Mouse (Mus musculus) kidney, embryonic 15.5 days (tissue): ENCODE measurements around the gene Rapgef4. TPM values are rescaled to one million over a fixed set of nuclear protein-coding genes. Genes with fewer than 3 reads are reported as not detected.
A peak's percentile ranks its signal among the peaks of the same experiment; 100 is the strongest.

Experiments
- ATAC-seq: fragments of 200-750 bp; cut with Nextera tagmentation; replicated peaks from 2 replicates; pipeline ENCODE4 v1.8.0; 2017; ENCODE audit warnings: moderate TSS enrichment; ENCODE audit not compliant: low FRiP score
- H3K27ac ChIP-seq: fragments of 300-500 bp; sonication (generic); 2 replicates; pipeline ENCODE4 v1.5.1; 2015; ENCODE audit warnings: mild to moderate bottlenecking, inconsistent platforms
- H3K27me3 ChIP-seq: fragments of 300-500 bp; sonication (generic); 2 replicates; pipeline ENCODE4 v1.6.1; 2015; ENCODE audit warnings: inconsistent platforms
- H3K36me3 ChIP-seq: fragments of 300-500 bp; sonication (generic); 2 replicates; pipeline ENCODE4 v1.6.1; 2015; ENCODE audit warnings: inconsistent platforms
- H3K4me1 ChIP-seq: fragments of 300-500 bp; sonication (generic); 2 replicates; pipeline ENCODE4 v1.6.1; 2015; ENCODE audit warnings: inconsistent platforms
- H3K4me2 ChIP-seq: fragments of 300-500 bp; sonication (generic); 2 replicates; pipeline ENCODE4 v1.6.1; 2015; ENCODE audit warnings: moderate library complexity, mild to moderate bottlenecking, inconsistent platforms
- H3K4me3 ChIP-seq: fragments of 300-500 bp; sonication (generic); replicated peaks from 2 replicates; pipeline ENCODE4 v1.5.1; 2015; ENCODE audit warnings: mild to moderate bottlenecking, inconsistent platforms
- H3K9ac ChIP-seq: fragments of 300-500 bp; sonication (generic); 2 replicates; pipeline ENCODE4 v1.6.1; 2015; ENCODE audit warnings: mild to moderate bottlenecking, inconsistent platforms
- H3K9me3 ChIP-seq: fragments of 300-500 bp; sonication (generic); replicated peaks from 2 replicates; pipeline ENCODE4 v1.6.1; 2016; ENCODE audit warnings: inconsistent platforms
- WGBS: fragments of 180-500 bp; shearing (Covaris S2); methylation state at CpG from one replicate; pipeline ENCODE4 v1.1.7; 2015; ENCODE audit warnings: mixed read lengths; 5-methylcytosine and 5-hydroxymethylcytosine counted together
- polyA plus RNA-seq: library from polyadenylated mRNA; unstranded; fragments of >200 nt; fragmentation: Nextera tagmentation; extraction: Ambion mirVana; gene quantifications from 2 replicates; pipeline ENCODE4 v1.2.1, GENCODE M21; 2015

Rapgef4 gene
- polyA plus RNA-seq, 1 experiment from 2014 or later = 9.4 TPM

GRCm38 (mm10) chr2:72116103-72116502, 135.1 kb downstream of the Rapgef4 start:
- Histone ChIP-seq H3K27me3 (no peaks in the 10 kb centered on the region), H3K36me3 (no peaks in the 10 kb centered on the region), H3K4me3 (no peak overlapping the region), H3K9me3 (no peaks in the 10 kb centered on the region), H3K27ac (no peak overlapping the region), H3K4me1 (peaks cover 26% of the 10 kb centered on the region), H3K9ac (no peak overlapping the region), H3K4me2 (no peak overlapping the region)
- no peak for ATAC-seq
- WGBS = 57% methylated on average over 7 of the region's 7 CpGs

GRCm38 (mm10) chr2:72116698-72117097, 135.7 kb downstream of the Rapgef4 start:
- H3K4me1 ChIP-seq = peaks cover 26% of the 10 kb centered on the region
- no peak overlapping the region for H3K4me3 ChIP-seq
- no peak for ATAC-seq
- 61% methylated on average over 5 of the region's 5 CpGs for WGBS
- H3K9me3 ChIP-seq = no peaks in the 10 kb centered on the region
- H3K4me2 ChIP-seq = no peak overlapping the region
- H3K27me3 ChIP-seq = no peaks in the 10 kb centered on the region
- no peaks in the 10 kb centered on the region for H3K36me3 ChIP-seq
- H3K9ac ChIP-seq = no peak overlapping the region
- H3K27ac ChIP-seq = peak overlapping the region; percentile 67

GRCm38 (mm10) chr2:72117138-72118011, 136.3 kb downstream of the Rapgef4 start:
- ATAC-seq = 0 out of 2 replicates have a peak, but pooled peaks have one; percentile 43
- no peak overlapping the region for H3K9ac ChIP-seq
- H3K9me3 ChIP-seq = no peaks in the 10 kb centered on the region
- H3K27me3 ChIP-seq = no peaks in the 10 kb centered on the region
- no peak overlapping the region for H3K4me2 ChIP-seq
- no peak overlapping the region for H3K4me3 ChIP-seq
- no peaks in the 10 kb centered on the region for H3K36me3 ChIP-seq
- peak overlapping the region; percentile 67 for H3K27ac ChIP-seq
- WGBS = 36% methylated on average over 15 of the region's 15 CpGs
- peaks cover 26% of the 10 kb centered on the region for H3K4me1 ChIP-seq

- WGBS = 79% methylated on average over 6 of the region's 6 CpGs
- H3K4me2 ChIP-seq = no peak overlapping the region
- ATAC-seq = no peak
- H3K27me3 ChIP-seq = no peaks in the 10 kb centered on the region
- H3K36me3 ChIP-seq = no peaks in the 10 kb centered on the region
- no peak overlapping the region for H3K4me3 ChIP-seq
- peaks cover 14% of the 10 kb centered on the region for H3K4me1 ChIP-seq
- no peak overlapping the region for H3K9ac ChIP-seq
- H3K9me3 ChIP-seq = no peaks in the 10 kb centered on the region
- no peak overlapping the region for H3K27ac ChIP-seq
Observed at GRCm38 (mm10) chr2:72120211-72120610, 139.2 kb downstream of the Rapgef4 start.

- Histone ChIP-seq H3K9ac (no peak overlapping the region), H3K9me3 (no peaks in the 10 kb centered on the region), H3K27ac (no peak overlapping the region), H3K36me3 (no peaks in the 10 kb centered on the region), H3K4me1 (peaks cover 4% of the 10 kb centered on the region), H3K27me3 (no peaks in the 10 kb centered on the region), H3K4me2 (no peak overlapping the region), H3K4me3 (no peak overlapping the region)
- no peak for ATAC-seq
- 72% methylated on average over 14 of the region's 14 CpGs for WGBS
Observed at GRCm38 (mm10) chr2:72122410-72123223, 141.6 kb downstream of the Rapgef4 start.

GRCm38 (mm10) chr2:72123851-72124250, 142.8 kb downstream of the Rapgef4 start:
- Histone ChIP-seq H3K27me3 (no peaks in the 10 kb centered on the region), H3K9ac (no peak overlapping the region), H3K36me3 (no peaks in the 10 kb centered on the region), H3K4me2 (no peak overlapping the region), H3K27ac (no peak overlapping the region), H3K9me3 (no peaks in the 10 kb centered on the region), H3K4me3 (no peak overlapping the region), H3K4me1 (no peaks in the 10 kb centered on the region)
- ATAC-seq = no peak
- WGBS = 66% methylated on average over 5 of the region's 5 CpGs

- Histone ChIP-seq H3K27ac (no peak overlapping the region), H3K4me1 (no peaks in the 10 kb centered on the region), H3K27me3 (no peaks in the 10 kb centered on the region), H3K9ac (no peak overlapping the region), H3K36me3 (no peaks in the 10 kb centered on the region), H3K4me2 (no peak overlapping the region), H3K4me3 (no peak overlapping the region), H3K9me3 (no peaks in the 10 kb centered on the region)
- ATAC-seq = no peak
- WGBS = 64% methylated on average over 3 of the region's 3 CpGs
Observed at GRCm38 (mm10) chr2:72125786-72126185, 144.7 kb downstream of the Rapgef4 start.

- no peaks in the 10 kb centered on the region for H3K4me1 ChIP-seq
- H3K36me3 ChIP-seq = no peaks in the 10 kb centered on the region
- WGBS = 82% methylated on average over 2 of the region's 2 CpGs
- no peak for ATAC-seq
- H3K27me3 ChIP-seq = no peaks in the 10 kb centered on the region
- no peaks in the 10 kb centered on the region for H3K9me3 ChIP-seq
- no peak overlapping the region for H3K4me3 ChIP-seq
- no peak overlapping the region for H3K4me2 ChIP-seq
- no peak overlapping the region for H3K9ac ChIP-seq
- no peak overlapping the region for H3K27ac ChIP-seq
Observed at GRCm38 (mm10) chr2:72126411-72126810, 145.4 kb downstream of the Rapgef4 start.

- WGBS = 87% methylated on average over 8 of the region's 8 CpGs
Observed at GRCm38 (mm10) chr2:72129612-72130311, 148.7 kb downstream of the Rapgef4 start.

GRCm38 (mm10) chr2:72132222-72132621, 151.2 kb downstream of the Rapgef4 start:
- no peaks in the 10 kb centered on the region for H3K27me3 ChIP-seq
- no peak overlapping the region for H3K4me3 ChIP-seq
- ATAC-seq = no peak
- peaks cover 16% of the 10 kb centered on the region; the same call in 1 of the 2 replicates for H3K4me1 ChIP-seq
- WGBS = 84% methylated on average over 3 of the region's 3 CpGs
- no peaks in the 10 kb centered on the region for H3K36me3 ChIP-seq
- H3K4me2 ChIP-seq = no peak overlapping the region
- no peaks in the 10 kb centered on the region for H3K9me3 ChIP-seq
- no peak overlapping the region for H3K9ac ChIP-seq
- no peak overlapping the region for H3K27ac ChIP-seq

More at GRCm38 (mm10) chr2:72129612-72130311, 148.7 kb downstream of the Rapgef4 start:
- Histone ChIP-seq H3K27ac (no peak overlapping the region), H3K9ac (no peak overlapping the region), H3K36me3 (no peaks in the 10 kb centered on the region), H3K4me2 (no peak overlapping the region), H3K4me1 (no peaks in the 10 kb centered on the region), H3K4me3 (no peak overlapping the region), H3K27me3 (no peaks in the 10 kb centered on the region), H3K9me3 (no peaks in the 10 kb centered on the region)
- no peak for ATAC-seq

GRCm38 (mm10) chr2:72136045-72136444, 155.0 kb downstream of the Rapgef4 start:
- Histone ChIP-seq H3K27ac (no peak overlapping the region), H3K36me3 (no peaks in the 10 kb centered on the region), H3K9ac (no peak overlapping the region), H3K4me3 (no peak overlapping the region), H3K9me3 (no peaks in the 10 kb centered on the region), H3K27me3 (no peaks in the 10 kb centered on the region), H3K4me1 (peaks cover 16% of the 10 kb centered on the region; the same call in 1 of the 2 replicates), H3K4me2 (no peak overlapping the region)
- ATAC-seq = no peak
- 56% methylated on average over 3 of the region's 3 CpGs for WGBS
